Mouse (Mus musculus) kidney, embryonic 14.5 days (tissue): Measurements from ENCODE around the gene Znhit2. TPM values are rescaled to one million over a fixed set of nuclear protein-coding genes. Genes with fewer than 3 reads are reported as not detected.
A peak's percentile ranks its signal among the peaks of the same experiment; 100 is the strongest.

Experiments
- ATAC-seq: fragments of 200-750 bp; cut with Nextera tagmentation; 2 replicates; pipeline ENCODE4 v1.8.0; 2017; ENCODE audit warnings: moderate number of reproducible peaks, mild to moderate bottlenecking, moderate TSS enrichment, moderate library complexity; ENCODE audit not compliant: low FRiP score, low TSS enrichment
- H3K27ac ChIP-seq: fragments of 300-500 bp; sonication (generic); 2 replicates; pipeline ENCODE4 v1.5.1; 2014; ENCODE audit warnings: low read depth, mild to moderate bottlenecking, low read length, moderate library complexity, mixed read lengths
- H3K27me3 ChIP-seq: fragments of 300-500 bp; sonication (generic); 2 replicates; pipeline ENCODE4 v1.6.1; 2014; ENCODE audit warnings: mild to moderate bottlenecking, low read length; ENCODE audit not compliant: control insufficient read depth, insufficient read depth
- H3K36me3 ChIP-seq: fragments of 300-500 bp; sonication (generic); 2 replicates; pipeline ENCODE4 v1.6.1; 2014; ENCODE audit warnings: low read length, mixed read lengths; ENCODE audit not compliant: control insufficient read depth, insufficient read depth
- H3K4me1 ChIP-seq: fragments of 300-500 bp; sonication (generic); 2 replicates; pipeline ENCODE4 v1.6.1; 2014; ENCODE audit warnings: low read length, mixed read lengths; ENCODE audit not compliant: control insufficient read depth, insufficient read depth
- H3K4me2 ChIP-seq: fragments of 300-500 bp; sonication (generic); replicated peaks from 2 replicates; pipeline ENCODE4 v1.6.1; 2014; ENCODE audit warnings: low read depth, mild to moderate bottlenecking, low read length
- H3K4me3 ChIP-seq: fragments of 300-500 bp; sonication (generic); 2 replicates; pipeline ENCODE4 v1.5.1; 2014; ENCODE audit warnings: mild to moderate bottlenecking, low read length
- H3K9ac ChIP-seq: fragments of 300-500 bp; sonication (generic); 2 replicates; pipeline ENCODE4 v1.6.1; 2014; ENCODE audit warnings: low read depth, mild to moderate bottlenecking, low read length, moderate library complexity
- H3K9me3 ChIP-seq: fragments of 300-500 bp; sonication (generic); 2 replicates; pipeline ENCODE4 v1.6.1; 2016; ENCODE audit warnings: low read length; ENCODE audit not compliant: control insufficient read depth
- WGBS: fragments of 180-500 bp; shearing (Covaris S2); extraction: QIAGEN DNeasy Blood & Tissue Kit; methylation state at CpG from one replicate; pipeline ENCODE4 v1.1.7; 2014; 5-methylcytosine and 5-hydroxymethylcytosine counted together
- polyA plus RNA-seq: library from polyadenylated mRNA; unstranded; fragments of >200 nt; fragmentation: Nextera tagmentation; extraction: Ambion mirVana; gene quantifications from 2 replicates; pipeline ENCODE4 v1.2.1, GENCODE M21; 2014

Znhit2 gene
- polyA plus RNA-seq: 38.6 and 44.4 TPM in 2 replicates

DNA sequence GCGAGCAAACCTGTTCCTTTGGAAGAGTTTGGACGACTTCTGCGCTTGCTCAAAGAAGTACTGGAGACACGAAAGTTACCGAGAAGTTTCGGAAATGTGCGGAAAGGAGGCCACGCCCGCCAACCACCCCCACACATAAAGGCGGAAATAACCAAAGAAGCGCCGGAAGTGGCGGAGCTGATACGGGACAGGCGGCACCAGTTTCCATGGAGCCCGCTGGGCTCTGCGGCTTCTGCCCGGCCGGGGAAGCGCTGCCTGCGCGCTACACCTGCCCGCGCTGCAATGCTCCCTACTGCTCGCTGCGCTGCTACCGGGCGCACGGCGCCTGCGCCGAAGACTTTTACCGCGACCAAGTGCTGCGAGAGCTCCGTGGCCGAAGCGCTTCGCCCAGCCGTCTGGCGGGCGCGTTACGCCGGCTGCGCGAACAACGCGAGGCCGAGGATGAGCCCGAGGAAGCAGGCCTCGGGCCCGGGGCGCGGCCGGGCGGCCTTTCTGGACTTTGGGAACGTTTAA is at the start of gene Znhit2:
Znhit2 (plus strand) TSS at position 172 of the 513 bp plus-strand sequence.
- peaks cover 16% of the 10 kb centered on the region for H3K4me1 ChIP-seq
- peaks cover 17% of the 10 kb centered on the region for H3K36me3 ChIP-seq
- H3K9ac ChIP-seq: peak within 1 kb of the TSS; percentile 95
- H3K27me3 ChIP-seq: no peaks in the 10 kb centered on the region
- H3K4me3 ChIP-seq: peak within 1 kb of the TSS; percentile 90
- H3K4me2 ChIP-seq: peak within 1 kb of the TSS; percentile 100
- under 1% methylated on average over 58 of the region's 58 CpGs for WGBS
- ATAC-seq: peak; percentile 63
- no peaks in the 10 kb centered on the region for H3K9me3 ChIP-seq
- H3K27ac ChIP-seq: peak within 1 kb of the TSS; percentile 96

DNA sequence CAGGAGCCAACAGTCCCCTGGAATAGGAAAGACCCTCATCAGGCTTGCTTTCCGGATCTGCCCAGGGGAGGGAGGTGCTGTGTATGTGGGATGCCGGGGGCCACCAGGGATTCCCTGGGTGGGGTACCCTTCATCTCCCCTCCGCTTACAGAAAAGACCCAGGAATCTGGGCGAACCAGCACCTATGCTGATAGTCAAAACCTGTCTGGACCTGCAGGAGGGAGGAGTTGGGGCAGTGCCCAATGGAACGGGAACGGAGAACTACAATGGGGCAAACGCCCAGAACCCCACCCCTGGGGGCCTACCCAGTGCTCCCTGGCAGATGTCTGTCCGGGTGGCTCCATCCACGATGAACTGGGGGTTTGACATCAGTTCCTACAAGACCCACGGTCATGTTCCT is 47.3 kb upstream of the Znhit2 start:
- Histone ChIP-seq H3K27ac (no peak overlapping the region), H3K9me3 (no peaks in the 10 kb centered on the region), H3K4me2 (no peak overlapping the region), H3K27me3 (no peaks in the 10 kb centered on the region), H3K4me3 (no peak overlapping the region), H3K9ac (no peak overlapping the region), H3K4me1 (peaks cover 9% of the 10 kb centered on the region; the same call in 1 of the 2 replicates), H3K36me3 (no peaks in the 10 kb centered on the region)
- no peak for ATAC-seq
- WGBS: 93% methylated on average over 10 of the region's 10 CpGs

DNA sequence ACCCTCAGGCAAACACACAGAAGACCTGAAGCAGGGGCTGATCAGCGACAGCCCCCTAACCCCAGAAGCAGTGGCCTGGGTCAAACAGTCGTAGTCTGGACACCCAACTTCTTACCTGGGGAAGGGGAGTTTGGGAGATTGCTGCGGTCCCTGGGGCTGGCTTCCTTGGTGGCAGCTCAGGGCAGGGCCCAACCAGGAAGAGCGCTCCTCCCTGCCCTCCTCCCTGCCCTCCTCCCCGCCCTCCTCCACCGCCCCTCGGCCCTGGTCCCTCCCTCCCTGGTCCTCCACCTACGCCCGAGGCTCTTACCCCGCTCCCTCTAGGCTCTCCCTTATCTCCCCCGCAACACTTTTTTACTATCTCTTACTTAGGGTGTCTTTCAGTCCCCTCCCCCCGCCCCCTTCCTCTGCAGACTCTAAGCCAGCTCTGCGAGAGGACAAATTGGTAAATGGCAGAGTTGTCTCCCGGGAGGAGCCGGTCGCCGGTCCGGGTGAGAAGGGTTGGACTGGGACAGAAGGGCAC is 45.9 kb upstream of the Znhit2 start:
- Histone ChIP-seq H3K4me1 (peaks cover 9% of the 10 kb centered on the region; the same call in 1 of the 2 replicates), H3K27ac (0 out of 2 replicates have a peak overlapping the region, but pooled peaks have one; percentile 4), H3K27me3 (no peaks in the 10 kb centered on the region), H3K9me3 (no peaks in the 10 kb centered on the region), H3K4me2 (peak overlapping the region; percentile 71), H3K36me3 (no peaks in the 10 kb centered on the region), H3K9ac (peak overlapping the region; percentile 48), H3K4me3 (peak overlapping the region; percentile 42)
- peak; percentile 83 for ATAC-seq
- under 1% methylated on average over 17 of the region's 18 CpGs for WGBS

DNA sequence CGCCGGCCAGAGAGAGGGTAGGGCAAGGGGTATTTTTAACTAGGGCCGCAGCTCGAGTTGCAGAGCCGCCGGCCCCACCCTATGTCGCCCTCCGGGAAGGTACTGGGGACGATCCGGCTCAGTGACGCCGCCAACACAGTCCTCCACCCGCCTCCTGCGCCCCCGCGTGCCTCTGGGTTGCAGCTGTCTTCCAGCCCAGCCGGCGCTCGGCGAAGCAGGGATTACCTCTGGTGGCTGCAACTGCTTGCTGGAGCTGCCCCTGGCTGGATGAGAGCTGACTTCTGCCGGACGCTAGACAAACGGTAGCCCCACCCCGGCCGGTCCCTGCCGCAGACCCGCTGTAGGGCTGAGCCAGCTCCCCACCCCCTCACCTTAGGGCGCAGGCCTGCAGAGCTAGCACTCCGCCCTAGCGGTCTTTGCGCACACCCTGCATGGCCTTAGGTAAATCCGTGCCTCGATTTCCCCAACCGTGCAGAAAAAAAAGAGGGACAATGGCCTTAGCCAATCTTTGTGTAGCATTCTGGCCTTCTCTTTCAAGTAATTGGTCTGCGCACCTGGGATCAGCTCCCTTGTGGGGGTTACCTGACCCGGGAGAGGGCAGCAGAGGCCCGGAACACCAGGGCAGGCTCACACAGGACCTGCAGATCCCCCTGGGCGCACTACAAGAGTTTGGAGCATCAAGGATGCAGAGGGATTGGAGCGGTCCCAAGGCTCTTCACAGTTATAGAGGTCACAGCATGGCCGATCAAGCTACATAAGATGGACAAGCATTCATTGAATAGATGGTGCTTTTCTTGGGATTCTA is 45.3 kb upstream of the Znhit2 start, which contains the start of gene Capn1:
Capn1 (minus strand) TSS at position 387 of the 805 bp plus-strand sequence.
- Histone ChIP-seq H3K27ac (0 out of 2 replicates have a peak within 1 kb of the TSS, but pooled peaks have one; percentile 4), H3K27me3 (no peaks in the 10 kb centered on the region), H3K9me3 (no peaks in the 10 kb centered on the region), H3K4me2 (peak within 1 kb of the TSS; percentile 71), H3K4me1 (peaks cover 9% of the 10 kb centered on the region; the same call in 1 of the 2 replicates), H3K9ac (peak within 1 kb of the TSS; percentile 48), H3K4me3 (peak within 1 kb of the TSS; percentile 42), H3K36me3 (no peaks in the 10 kb centered on the region)
- WGBS: 2% methylated on average over 37 of the region's 40 CpGs
- ATAC-seq: peak; percentile 64

DNA sequence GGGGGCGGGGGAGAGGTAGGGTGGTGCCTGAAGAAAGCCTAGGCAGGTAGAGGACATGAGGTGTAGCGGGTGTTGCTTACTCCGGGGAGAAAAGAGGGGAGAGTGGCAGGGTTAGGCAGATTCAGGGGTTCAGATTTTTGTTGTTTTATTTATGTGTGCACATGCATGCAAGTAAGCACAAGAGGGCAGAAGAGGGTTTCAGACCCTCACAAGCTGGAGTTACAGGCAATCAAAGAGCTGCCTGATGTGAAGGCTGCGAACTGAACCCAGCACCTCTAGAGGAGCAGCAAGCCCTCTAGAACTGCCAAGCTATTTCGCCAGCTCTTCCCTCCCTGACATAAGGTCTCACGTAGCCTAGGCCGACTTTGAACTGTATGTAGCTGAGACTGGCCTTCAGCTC is 44.5 kb upstream of the Znhit2 start:
- Histone ChIP-seq H3K4me1 (peaks cover 9% of the 10 kb centered on the region; the same call in 1 of the 2 replicates), H3K27ac (no peak overlapping the region), H3K4me2 (no peak overlapping the region), H3K4me3 (no peak overlapping the region), H3K36me3 (no peaks in the 10 kb centered on the region), H3K27me3 (no peaks in the 10 kb centered on the region), H3K9me3 (no peaks in the 10 kb centered on the region), H3K9ac (no peak overlapping the region)
- ATAC-seq: no peak
- 44% methylated on average over 7 of the region's 7 CpGs for WGBS

DNA sequence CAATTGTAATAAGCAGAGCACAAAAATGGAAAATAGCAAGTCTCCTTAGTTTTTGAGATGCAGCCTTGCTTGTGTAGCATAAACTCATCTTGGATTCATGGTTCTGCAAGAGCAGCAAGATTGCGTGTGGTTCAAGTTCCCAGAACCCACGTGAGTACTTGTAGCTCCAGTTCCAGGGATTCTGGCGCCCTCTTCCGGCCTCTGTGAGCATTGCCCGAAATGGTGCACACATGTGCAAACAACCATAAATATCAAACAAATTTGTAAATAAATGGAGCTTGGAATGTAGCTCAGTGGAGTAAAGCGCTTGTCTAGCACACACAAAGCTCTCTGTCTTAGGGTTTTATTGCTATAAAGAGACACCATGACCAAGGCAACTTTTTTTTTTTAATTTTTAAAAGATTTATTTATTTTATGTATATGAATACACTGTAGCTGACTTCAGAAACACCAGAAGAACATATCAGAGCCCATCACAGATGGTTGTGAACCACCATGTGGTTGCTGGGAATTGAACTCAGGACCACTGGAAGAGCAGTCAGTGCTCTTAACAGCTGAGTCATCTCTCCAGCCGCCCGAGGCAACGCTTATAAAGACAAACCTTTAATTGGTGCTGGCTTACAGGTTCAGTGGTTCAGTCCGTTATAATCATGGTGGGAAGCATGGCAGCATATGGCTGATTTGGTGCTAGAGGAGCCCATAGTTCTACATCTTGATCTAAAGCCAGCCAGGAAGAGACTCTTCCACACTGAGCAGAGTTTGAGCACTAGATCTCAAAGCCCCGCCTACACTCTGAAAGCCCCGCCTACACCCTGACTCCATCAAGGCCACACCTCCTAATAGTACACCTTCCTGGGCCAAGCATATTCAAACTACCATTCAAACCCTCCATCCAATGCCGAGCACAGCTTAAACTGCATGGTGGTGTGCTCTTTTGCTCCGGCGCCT is 42.6 kb upstream of the Znhit2 start:
- no peak overlapping the region for H3K4me3 ChIP-seq
- H3K36me3 ChIP-seq: no peaks in the 10 kb centered on the region
- peaks cover 9% of the 10 kb centered on the region; the same call in 1 of the 2 replicates for H3K4me1 ChIP-seq
- no peak overlapping the region for H3K4me2 ChIP-seq
- H3K27ac ChIP-seq: no peak overlapping the region
- WGBS: 29% methylated on average over 15 of the region's 15 CpGs
- H3K9me3 ChIP-seq: no peaks in the 10 kb centered on the region
- H3K9ac ChIP-seq: no peak overlapping the region
- H3K27me3 ChIP-seq: no peaks in the 10 kb centered on the region
- ATAC-seq: no peak

DNA sequence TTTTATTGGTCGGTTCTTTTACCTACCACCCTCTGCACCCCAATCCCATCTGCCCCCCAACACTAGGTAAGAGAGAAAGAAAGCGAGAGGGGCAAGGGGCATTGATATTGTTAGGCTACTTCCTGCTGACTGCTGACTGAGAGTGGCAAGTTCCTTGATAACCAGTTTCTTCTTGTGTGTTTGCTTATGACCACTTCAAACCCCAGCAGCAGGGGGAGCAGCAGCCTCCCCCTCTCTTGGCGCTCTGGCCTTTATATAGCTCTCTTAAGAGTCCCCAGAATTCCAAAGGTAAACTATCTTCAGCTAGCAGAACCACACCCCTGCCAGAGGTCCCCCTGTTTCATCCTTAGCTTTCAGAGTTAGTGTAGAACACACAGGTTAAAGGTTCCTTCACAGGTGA is 40.7 kb upstream of the Znhit2 start:
- no peak overlapping the region for H3K4me3 ChIP-seq
- H3K4me2 ChIP-seq: no peak overlapping the region
- no peak overlapping the region for H3K27ac ChIP-seq
- H3K27me3 ChIP-seq: no peaks in the 10 kb centered on the region
- ATAC-seq: no peak
- H3K9me3 ChIP-seq: no peaks in the 10 kb centered on the region
- H3K4me1 ChIP-seq: peaks cover 9% of the 10 kb centered on the region; the same call in 1 of the 2 replicates
- H3K36me3 ChIP-seq: no peaks in the 10 kb centered on the region
- 72% methylated on average over 3 of the region's 3 CpGs for WGBS
- H3K9ac ChIP-seq: no peak overlapping the region

DNA sequence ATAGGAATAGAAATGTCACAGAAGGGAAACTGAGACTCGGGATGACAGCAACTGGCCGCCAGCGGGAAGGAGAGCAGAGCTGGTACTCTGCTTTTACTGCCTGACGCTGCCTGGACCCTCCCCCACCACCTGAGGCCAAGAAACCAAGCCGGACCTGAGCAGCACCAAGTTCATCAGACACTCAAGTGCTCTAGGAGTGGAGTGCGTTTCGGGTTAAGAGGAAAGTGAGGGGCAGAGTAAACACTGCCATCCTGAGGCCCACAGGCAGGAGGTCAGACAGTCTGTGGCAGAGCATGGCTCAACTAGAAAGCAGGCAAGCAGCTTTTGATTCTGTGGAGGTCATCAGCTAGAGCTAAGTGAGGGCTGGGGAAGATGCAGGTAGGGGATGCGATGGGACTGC is 37.9 kb upstream of the Znhit2 start:
- no peak overlapping the region for H3K4me2 ChIP-seq
- no peak overlapping the region for H3K9ac ChIP-seq
- no peaks in the 10 kb centered on the region for H3K9me3 ChIP-seq
- no peak for ATAC-seq
- H3K4me3 ChIP-seq: no peak overlapping the region
- H3K4me1 ChIP-seq: no peaks in the 10 kb centered on the region
- no peaks in the 10 kb centered on the region for H3K27me3 ChIP-seq
- no peaks in the 10 kb centered on the region for H3K36me3 ChIP-seq
- WGBS: 47% methylated on average over 8 of the region's 8 CpGs
- no peak overlapping the region for H3K27ac ChIP-seq
